8 mouse cellular contexts compared by ENCODE assay signal in the genomic region with DNA sequence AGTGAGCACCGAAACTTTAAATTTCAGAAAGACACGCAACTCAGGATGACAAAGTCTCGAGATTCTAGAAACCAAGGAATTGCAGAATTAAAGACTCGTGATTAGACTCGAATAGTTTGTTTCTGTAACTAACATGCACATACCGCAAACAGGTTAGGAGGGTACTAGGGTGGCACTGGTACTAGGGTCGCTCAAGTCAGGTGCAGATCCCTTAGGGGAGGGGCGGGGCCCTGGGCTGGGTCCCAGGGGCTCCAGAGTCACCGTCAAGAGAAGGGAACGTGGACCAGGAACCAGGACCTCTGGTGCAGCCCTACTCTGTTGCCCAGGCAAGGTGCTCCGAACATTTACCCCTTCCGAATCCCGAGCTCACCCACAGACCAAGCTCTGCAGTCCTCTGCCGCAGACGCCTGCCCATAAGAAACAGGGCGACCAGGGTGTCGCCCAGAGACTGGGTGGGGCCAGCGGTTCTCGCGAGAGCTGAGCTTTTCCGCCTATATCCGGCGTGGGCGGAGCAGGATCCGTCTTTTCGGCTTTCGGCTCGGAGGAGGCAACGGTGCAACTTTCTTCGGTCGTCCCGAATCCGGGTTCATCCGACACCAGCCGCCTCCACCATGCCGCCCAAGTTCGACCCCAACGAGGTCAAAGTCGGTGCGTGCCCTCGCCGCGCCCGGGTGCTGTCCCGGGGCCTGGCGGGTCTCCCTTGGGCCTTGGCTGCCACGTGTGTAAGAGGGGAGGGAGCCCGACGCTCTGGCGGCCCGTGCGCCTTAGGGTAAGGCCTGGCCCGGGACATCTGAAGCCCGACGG. TPM values are rescaled to one million over a fixed set of nuclear protein-coding genes. Genes with fewer than 3 reads are reported as not detected.
DNase-seq lines count a peak whose midpoint lies in the region; ATAC-seq and TF ChIP-seq lines count a peak whose summit lies in the region.

A gene (plus strand): TSS at position 368 of the 804 bp plus-strand sequence.
A gene (minus strand): TSS at position 423 of the 804 bp plus-strand sequence.

- peak within 1 kb of the TSS; percentile 62 for H3K4me3 ChIP-seq in cortical plate, adult 2 months (ENCODE audit: insufficient read depth, low read length)

- peak; percentile 95 for DNase-seq in gastrocnemius, postnatal 10 days
- peak; percentile 97 for DNase-seq in induced T-regulatory cell, adult 2 months (ENCODE audit: low read depth)
- peak; percentile 91 to 97 for DNase-seq in left cerebral cortex, postnatal 10 days (ENCODE audit: extremely low spot score in 1 of 2, low spot score in 2 of 2)
- peak; percentile 95 for DNase-seq in right cerebral cortex, postnatal 25 days
- DNase-seq in urinary bladder, postnatal 4 days (ENCODE audit: low spot score in 2 of 2): peak; percentile 92 to 95

- ATAC-seq in activated CD4-positive, CD25-positive, alpha-beta regulatory T cell, adult 4 months: peak; percentile 84
- peak; percentile 79 for ATAC-seq in megakaryocyte-erythroid progenitor cell, adult 5-6 weeks (replicated peaks; ENCODE audit: low FRiP score, low TSS enrichment, poor library complexity, severe bottlenecking)

- peaks cover 4% of the 10 kb centered on the region for H3K4me1 ChIP-seq in cortical plate, adult 2 months (ENCODE audit: control insufficient read depth, insufficient read depth, low read length)

- H3K27ac ChIP-seq in cortical plate, adult 2 months (ENCODE audit: insufficient read depth, low read length): no peak within 1 kb of the TSS

- TF ChIP-seq POLR2A in cortical plate, adult 2 months (IDR thresholded peaks at IDR 0.05; ENCODE audit: extremely low read depth, insufficient read depth, low read length): peak; percentile 77

- TF ChIP-seq CTCF in cortical plate, adult 2 months (IDR thresholded peaks at IDR 0.05; ENCODE audit: extremely low read depth, insufficient read depth, low read length): no peak

- intact Hi-C loops in left cerebral cortex, postnatal 10 days (cut with DNase I): no loop called here

RNA-seq across cellular contexts. Expression of the first gene that starts in this region (rescaled TPM):
- polyA plus RNA-seq in activated CD4-positive, CD25-positive, alpha-beta regulatory T cell, adult 4 months (2017; shearing (Covaris generic)): 100 to 1,000 TPM in 1 of 2 experiments, 10 to 100 TPM in 1; 52.9 to 648 TPM
- polyA plus RNA-seq in cortical plate, adult 2 months (2012; rRNA removed): 484 and 506 TPM in 2 replicates
- total RNA-seq in gastrocnemius, postnatal 10 days (2021): 100 to 1,000 TPM; 156 to 177 TPM
- 100 to 1,000 TPM; 145 to 166 TPM for total RNA-seq in left cerebral cortex, postnatal 10 days (2021)
- total RNA-seq in megakaryocyte-erythroid progenitor cell, adult 5-6 weeks (2014; fragmentation: Nextera tagmentation): 3,260 and 3,361 TPM in 2 replicates
- 3,030 and 3,103 TPM in 2 replicates for total RNA-seq in megakaryocyte-erythroid progenitor cell, adult 5-6 weeks (2017)

RNA-seq across cellular contexts. Expression of the second gene that starts in this region (rescaled TPM):
- polyA plus RNA-seq in activated CD4-positive, CD25-positive, alpha-beta regulatory T cell, adult 4 months (2017; shearing (Covaris generic)): 1 to 10 TPM; 4.1 to 4.7 TPM
- 25.6 and 25.9 TPM in 2 replicates for polyA plus RNA-seq in cortical plate, adult 2 months (2012; rRNA removed)
- 10 to 100 TPM in 1 of 2 experiments, 1 to 10 TPM in 1; 9.9 to 12.9 TPM for total RNA-seq in gastrocnemius, postnatal 10 days (2021)
- total RNA-seq in left cerebral cortex, postnatal 10 days (2021): 10 to 100 TPM; 36.3 to 38.9 TPM
- total RNA-seq in megakaryocyte-erythroid progenitor cell, adult 5-6 weeks (2014; fragmentation: Nextera tagmentation): 5.1 and 12.6 TPM in 2 replicates
- total RNA-seq in megakaryocyte-erythroid progenitor cell, adult 5-6 weeks (2017): 6.3 and 7.9 TPM in 2 replicates

Comparison
In these comparisons a context has a peak if more than half of its experiments do, and no peak if none do; other contexts are left out.
1. RNA of the first gene that starts in this region (total RNA-seq): 3,030 to 3,361 TPM in megakaryocyte-erythroid progenitor cell, adult 5-6 weeks; 156 to 177 TPM in gastrocnemius, postnatal 10 days and 145 to 166 TPM in left cerebral cortex, postnatal 10 days; every median in the first group is over 10 times any median in the second.
2. Peak in every context shown above with its lines, with median percentiles within 50 percentile points of each other: DNase-seq.